Mouse (Mus musculus): ENCODE data around the gene Hist1h1b.
"Not testable (repeated sequence)": the region's sequence is repeated elsewhere in the genome, so short reads cannot be mapped to it uniquely, and the experiment has no call there.

The Hist1h1b gene

GRCm38 (mm10) chr13:21782361-21783254 is 2.2 kb upstream of the Hist1h1b start:
- DNase-seq (ENCODE audit: low spot score), result peak; percentile 34

- DNase-seq (ENCODE audit: low spot score), result no peak
Measured at GRCm38 (mm10) chr13:21781639-21782038, 1.2 kb upstream of the Hist1h1b start.

GRCm38 (mm10) chr13:21781021-21781555 is 663 bp upstream of the Hist1h1b start:
- DNase-seq (ENCODE audit: low spot score), result no peak

- peak; percentile 68 for DNase-seq (ENCODE audit: low spot score)
Measured at GRCm38 (mm10) chr13:21778814-21779766, 1.3 kb downstream of the Hist1h1b start.

- no peak for DNase-seq (ENCODE audit: low spot score)
Measured at GRCm38 (mm10) chr13:21755707-21756106, 24.7 kb downstream of the Hist1h1b start.

- not testable (repeated sequence) for DNase-seq (ENCODE audit: low spot score)
Measured at GRCm38 (mm10) chr13:21754294-21755001, 26.0 kb downstream of the Hist1h1b start.

- DNase-seq (ENCODE audit: low spot score), result peak; percentile 85
Measured at GRCm38 (mm10) chr13:21753524-21754285, 26.7 kb downstream of the Hist1h1b start, which contains the start of the genes Hist1h2ak and Hist1h2bn. Hist1h2ak (minus strand) TSS chr13:21753827. Hist1h2bn (plus strand) TSS chr13:21754123.

- no peak for DNase-seq (ENCODE audit: low spot score)
Measured at GRCm38 (mm10) chr13:21753051-21753523, 27.3 kb downstream of the Hist1h1b start.

- DNase-seq (ENCODE audit: low spot score), result no peak
Measured at GRCm38 (mm10) chr13:21752356-21752755, 28.1 kb downstream of the Hist1h1b start.

GRCm38 (mm10) chr13:21751827-21752226 is 28.6 kb downstream of the Hist1h1b start:
- no peak for DNase-seq (ENCODE audit: low spot score)

GRCm38 (mm10) chr13:21751417-21751816 is 29.0 kb downstream of the Hist1h1b start:
- DNase-seq (ENCODE audit: low spot score), result no peak

- peak; percentile 98 for DNase-seq (ENCODE audit: low spot score)
Measured at GRCm38 (mm10) chr13:21750159-21751017, 30.0 kb downstream of the Hist1h1b start, which contains the start of gene Hist1h4k. Hist1h4k (minus strand) TSS chr13:21750505.

GRCm38 (mm10) chr13:21749387-21750158 is 30.9 kb downstream of the Hist1h1b start:
- DNase-seq (ENCODE audit: low spot score), result no peak

- DNase-seq (ENCODE audit: low spot score), result no peak
Measured at GRCm38 (mm10) chr13:21745006-21745405, 35.4 kb downstream of the Hist1h1b start.

GRCm38 (mm10) chr13:21734906-21735767 is 45.3 kb downstream of the Hist1h1b start, which contains the start of gene Hist1h4j:
Hist1h4j (plus strand) TSS chr13:21735064.
- peak; percentile 91 for DNase-seq (ENCODE audit: low spot score)

- DNase-seq (ENCODE audit: low spot score), result peak; percentile 79
Measured at GRCm38 (mm10) chr13:21734010-21734905, 46.2 kb downstream of the Hist1h1b start.

- no peak for DNase-seq (ENCODE audit: low spot score)
Measured at GRCm38 (mm10) chr13:21733466-21733865, 47.0 kb downstream of the Hist1h1b start.

Data from testis, postnatal 14 days (tissue).